Mouse (Mus musculus) spleen, adult 2 months (tissue): ENCODE results near the gene Casp9. TPM values are rescaled to one million over a fixed set of nuclear protein-coding genes. Genes with fewer than 3 reads are reported as not detected.

ENCODE experiments used
- DNase-seq, 2 experiments: peaks; one replicate each; pipeline versions ENCODE4 v3.0.0 to v3.0.0-alpha.2; 2012 to 2021; ENCODE audit warnings: low spot score in 2 of 2, low read depth in 1 of 2
- H3K27ac ChIP-seq: fragments of 200-500 bp; 2 replicates; pipeline ENCODE4 v1.5.1; 2012; ENCODE audit warnings: low read length, inconsistent platforms; ENCODE audit not compliant: insufficient read depth
- H3K27me3 ChIP-seq: fragments of 200-500 bp; 2 replicates; pipeline ENCODE4 v1.6.1; 2012; ENCODE audit warnings: mild to moderate bottlenecking, moderate library complexity, low read length, inconsistent platforms; ENCODE audit not compliant: control insufficient read depth, insufficient read depth
- H3K36me3 ChIP-seq: fragments of 200-500 bp; 2 replicates; pipeline ENCODE4 v1.6.1; 2012; ENCODE audit warnings: mild to moderate bottlenecking, low read length, inconsistent platforms; ENCODE audit not compliant: control insufficient read depth, insufficient read depth
- H3K4me1 ChIP-seq: fragments of 200-500 bp; 2 replicates; pipeline ENCODE4 v1.6.1; 2011; ENCODE audit warnings: inconsistent platforms; ENCODE audit not compliant: control insufficient read depth, insufficient read depth, insufficient read length
- H3K4me3 ChIP-seq: fragments of 200-500 bp; 2 replicates; pipeline ENCODE4 v1.5.1; 2011; ENCODE audit warnings: mild to moderate bottlenecking, inconsistent platforms; ENCODE audit not compliant: insufficient read depth, insufficient read length; ENCODE audit errors: extremely low read depth
- CTCF ChIP-seq: fragments of 200-500 bp; IDR thresholded peaks from 2 replicates; pipeline ENCODE4 v1.5.1; 2011; ENCODE audit warnings: mild to moderate bottlenecking, inconsistent platforms; ENCODE audit not compliant: insufficient read depth, insufficient read length, insufficient replicate concordance; ENCODE audit errors: extremely low read depth
- POLR2A ChIP-seq: fragments of 200-500 bp; IDR thresholded peaks from 2 replicates; pipeline ENCODE4 v1.6.1; 2011; ENCODE audit warnings: low read depth, low read length, inconsistent platforms
- WGBS: fragments of 180-500 bp; shearing (Covaris S2); methylation state at CpG from one replicate; pipeline ENCODE4 v1.1.7; 2018; 5-methylcytosine and 5-hydroxymethylcytosine counted together
- polyA plus RNA-seq: library from polyadenylated mRNA; depleted of rRNA; stranded (reverse); fragments of >200 nt; gene quantifications from 2 replicates; pipeline ENCODE4 v1.2.3, GENCODE M21; 2012

Casp9 gene
- polyA plus RNA-seq, 1 experiment, result 18.4 TPM

- Histone ChIP-seq H3K4me3 (no peak overlapping the region), H3K27ac (no peak overlapping the region), H3K4me1 (no peaks in the 10 kb centered on the region), H3K27me3 (no peaks in the 10 kb centered on the region), H3K36me3 (no peaks in the 10 kb centered on the region)
- DNase-seq, result no peak
- WGBS, result 93% methylated on average over 19 of the region's 19 CpGs
- TF ChIP-seq POLR2A (no peak), CTCF (no peak)
Observed at GRCm38 (mm10) chr4:141755375-141755930, 38.0 kb upstream of the Casp9 start.

- Histone ChIP-seq H3K4me3 (no peak overlapping the region), H3K36me3 (peaks cover 1% of the 10 kb centered on the region; the same call in 1 of the 2 replicates), H3K4me1 (no peaks in the 10 kb centered on the region), H3K27ac (no peak overlapping the region), H3K27me3 (no peaks in the 10 kb centered on the region)
- no peak for TF ChIP-seq POLR2A
- TF ChIP-seq CTCF, result no peak
- WGBS, result 94% methylated on average over 3 of the region's 3 CpGs
- DNase-seq, result no peak
Observed at GRCm38 (mm10) chr4:141757124-141757523, 36.3 kb upstream of the Casp9 start.

GRCm38 (mm10) chr4:141758874-141759542 is 34.4 kb upstream of the Casp9 start:
- no peak overlapping the region for H3K27ac ChIP-seq

GRCm38 (mm10) chr4:141760942-141761341 is 32.5 kb upstream of the Casp9 start:
- Histone ChIP-seq H3K27ac (no peak overlapping the region), H3K4me3 (no peak overlapping the region)

More at GRCm38 (mm10) chr4:141758874-141759542, 34.4 kb upstream of the Casp9 start:
- Histone ChIP-seq H3K36me3 (peaks cover 13% of the 10 kb centered on the region), H3K4me1 (no peaks in the 10 kb centered on the region), H3K4me3 (no peak overlapping the region), H3K27me3 (no peaks in the 10 kb centered on the region)
- TF ChIP-seq CTCF, result no peak
- TF ChIP-seq POLR2A, result no peak
- 81% methylated on average over 6 of the region's 6 CpGs for WGBS
- no peak for DNase-seq

GRCm38 (mm10) chr4:141762102-141762598 is 31.3 kb upstream of the Casp9 start:
- no peak for DNase-seq
- H3K4me3 ChIP-seq, result no peak overlapping the region
- peaks cover 2% of the 10 kb centered on the region; the same call in 1 of the 2 replicates for H3K4me1 ChIP-seq
- WGBS, result 95% methylated on average over 13 of the region's 13 CpGs
- TF ChIP-seq POLR2A (no peak), CTCF (no peak)
- no peaks in the 10 kb centered on the region for H3K27me3 ChIP-seq
- peaks cover 16% of the 10 kb centered on the region for H3K36me3 ChIP-seq
- H3K27ac ChIP-seq, result no peak overlapping the region

More at GRCm38 (mm10) chr4:141760942-141761341, 32.5 kb upstream of the Casp9 start:
- TF ChIP-seq POLR2A, result no peak
- WGBS, result 93% methylated on average over 4 of the region's 4 CpGs
- Histone ChIP-seq H3K27me3 (no peaks in the 10 kb centered on the region), H3K4me1 (peaks cover 2% of the 10 kb centered on the region; the same call in 1 of the 2 replicates), H3K36me3 (peaks cover 13% of the 10 kb centered on the region)
- DNase-seq, result no peak

- H3K27me3 ChIP-seq, result no peaks in the 10 kb centered on the region
- TF ChIP-seq POLR2A, result no peak
- TF ChIP-seq CTCF, result no peak
- H3K36me3 ChIP-seq, result peaks cover 21% of the 10 kb centered on the region
- H3K4me3 ChIP-seq, result no peak overlapping the region
- DNase-seq, result no peak
- H3K27ac ChIP-seq, result no peak overlapping the region
- WGBS, result 94% methylated on average over 12 of the region's 12 CpGs
- peaks cover 2% of the 10 kb centered on the region; the same call in 1 of the 2 replicates for H3K4me1 ChIP-seq
Observed at GRCm38 (mm10) chr4:141763476-141763875, 29.9 kb upstream of the Casp9 start.

- Histone ChIP-seq H3K27me3 (no peaks in the 10 kb centered on the region), H3K4me1 (peaks cover 2% of the 10 kb centered on the region; the same call in 1 of the 2 replicates), H3K36me3 (peaks cover 30% of the 10 kb centered on the region), H3K27ac (no peak overlapping the region), H3K4me3 (no peak overlapping the region)
- no peak for DNase-seq
- TF ChIP-seq POLR2A, result no peak
- 67% methylated on average over 3 of the region's 3 CpGs for WGBS
Observed at GRCm38 (mm10) chr4:141765008-141765407, 28.4 kb upstream of the Casp9 start.
